Mouse (Mus musculus) adrenal gland, postnatal 36 days (tissue): ENCODE data around the gene Abhd2. TPM values are rescaled to one million over a fixed set of nuclear protein-coding genes. Genes with fewer than 3 reads are reported as not detected.

Experiments used
- DNase-seq, 2 experiments: peaks; one replicate each; pipeline ENCODE4 v3.0.0; 2021; ENCODE audit warnings: mixed read lengths in 1 of 2
- long read RNA-seq, 2 experiments: library from polyadenylated mRNA; stranded (forward); transcript quantifications; one replicate each; pipeline ENCODE4 v2.0.0; 2021; ENCODE audit warnings: borderline sequencing depth in 2 of 2
- total RNA-seq, 2 experiments: library from RNA; stranded (reverse); gene quantifications; 2 replicates each; pipeline ENCODE4 v1.2.3; 2021

Abhd2 gene
- 1,000 to 10,000 TPM; 1,294 to 1,382 TPM for total RNA-seq
- long read RNA-seq, experiment 1, full-length matches to known transcripts = 37 of 101 reads
- long read RNA-seq, experiment 1, partial matches to known transcripts = 12 of 101 reads
- long read RNA-seq, experiment 1, other reads (novel, unspliced or antisense) = 52 of 101 reads
- long read RNA-seq, experiment 2, full-length matches to known transcripts = 33 of 52 reads
- long read RNA-seq, experiment 2, partial matches to known transcripts = 6 of 52 reads
- long read RNA-seq, experiment 2, other reads (novel, unspliced or antisense) = 13 of 52 reads

DNA sequence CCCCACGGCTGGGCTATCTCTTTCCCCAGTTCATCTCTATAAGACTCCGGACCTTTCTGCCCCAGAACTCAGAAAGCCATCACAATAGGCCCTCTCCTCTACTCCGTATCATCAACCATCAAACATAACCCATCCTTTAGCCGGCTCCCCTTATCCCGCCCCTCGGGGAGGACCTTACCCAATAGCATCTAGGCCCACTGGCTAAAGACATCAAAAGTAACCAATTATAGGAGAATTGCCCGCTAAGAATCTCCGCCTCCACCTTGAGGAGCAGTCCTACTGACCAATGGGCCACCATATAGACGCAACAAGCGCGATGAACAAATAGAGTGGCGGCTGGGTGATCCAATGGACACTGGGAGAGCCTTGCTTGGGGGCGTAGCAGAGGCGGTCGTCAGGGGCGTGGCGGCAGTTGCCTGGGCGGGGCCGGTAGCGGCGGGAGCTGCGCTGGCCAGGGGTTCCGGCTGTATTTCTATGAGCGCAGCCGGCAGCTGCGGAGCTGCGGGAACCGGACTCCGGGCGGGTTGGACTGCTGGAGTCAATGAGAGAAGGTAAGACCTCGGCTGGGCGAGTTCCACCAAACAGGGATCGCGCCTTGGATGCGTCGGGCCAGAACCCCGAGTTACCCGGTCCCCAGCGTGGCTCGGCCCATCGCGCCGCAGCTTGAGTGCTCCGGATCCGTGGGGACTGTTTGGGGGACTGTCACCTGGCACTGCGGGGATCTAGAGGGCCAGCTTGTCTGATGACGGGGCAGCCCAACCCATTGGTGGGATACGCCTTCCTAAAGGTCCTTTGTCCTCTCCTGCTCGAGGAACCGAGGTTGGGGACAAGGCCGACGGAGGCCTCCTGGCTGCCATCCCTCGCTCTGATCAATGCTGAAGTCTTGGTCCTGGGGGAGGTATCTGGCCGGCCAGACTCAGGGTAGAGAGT is at the start of gene Abhd2:
TSS of gene Abhd2 (plus strand) at position 411 of the 930 bp plus-strand sequence.
- peak; percentile 100 for DNase-seq

- DNase-seq = no peak
These were observed 47.5 kb upstream of the Abhd2 start for GRCm38 (mm10) chr7:79225477-79225876.

GRCm38 (mm10) chr7:79226172-79226571 is 46.8 kb upstream of the Abhd2 start:
- no peak for DNase-seq

DNA sequence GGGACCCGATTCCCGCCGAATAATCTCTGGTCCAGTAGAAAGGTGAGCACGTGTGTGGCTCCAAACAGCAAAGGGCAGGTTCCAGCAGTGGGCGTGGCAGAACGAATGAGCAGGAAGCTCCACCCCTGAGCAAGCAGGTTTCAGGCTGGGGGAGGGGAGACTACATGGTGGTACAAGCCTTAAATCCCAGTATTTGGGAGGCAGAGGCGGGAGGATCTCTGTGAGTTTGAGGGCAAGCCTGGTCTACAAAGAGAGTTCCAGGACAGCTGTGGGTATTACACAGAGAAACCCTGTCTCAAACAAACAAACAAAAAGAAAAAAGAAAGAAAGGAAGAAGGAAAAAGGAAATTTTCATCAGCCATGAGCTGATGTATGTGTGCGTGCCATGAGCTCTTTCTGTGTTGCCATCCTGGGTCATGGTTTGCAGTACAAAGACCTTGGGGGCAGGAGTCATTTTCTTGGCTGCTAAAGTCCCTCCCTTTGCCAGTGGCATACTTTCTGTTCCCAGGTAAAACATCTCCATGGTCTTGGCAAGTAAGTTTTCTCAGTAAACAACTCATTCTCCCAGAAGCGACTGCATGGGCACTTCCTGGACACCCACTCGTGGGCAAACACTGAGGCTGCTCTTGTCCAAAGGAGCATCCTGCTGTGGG is 46.0 kb upstream of the Abhd2 start:
- DNase-seq = no peak

GRCm38 (mm10) chr7:79228471-79228870 is 44.5 kb upstream of the Abhd2 start:
- peak; percentile 88 to 91 for DNase-seq

- DNase-seq = no peak
These were observed 41.4 kb upstream of the Abhd2 start for GRCm38 (mm10) chr7:79231577-79231976.

- no peak for DNase-seq
These were observed 41.0 kb upstream of the Abhd2 start for GRCm38 (mm10) chr7:79232048-79232447.

DNA sequence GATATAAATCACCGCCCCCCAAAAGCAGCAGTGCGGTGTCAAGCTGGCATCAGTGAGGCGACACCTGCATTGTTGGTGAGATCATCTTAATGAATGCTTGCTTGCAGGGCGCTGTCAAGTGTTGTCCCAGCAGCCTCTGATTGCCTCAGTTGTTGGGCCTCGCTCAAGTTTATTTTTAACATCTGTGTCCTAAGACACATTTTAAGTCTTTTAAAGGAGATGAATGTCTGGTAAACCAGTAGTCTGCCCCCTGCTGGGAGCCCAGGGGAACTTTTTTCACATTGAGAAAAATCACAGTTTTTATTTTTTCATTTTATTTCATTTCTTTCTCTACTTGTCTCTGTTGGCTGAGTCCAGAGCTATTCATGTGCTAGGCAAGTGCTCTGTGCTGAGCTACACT is 34.3 kb upstream of the Abhd2 start:
- DNase-seq = peak in 1 of 2 experiments; percentile 41

GRCm38 (mm10) chr7:79241931-79242625 is 30.9 kb upstream of the Abhd2 start:
- no peak for DNase-seq

DNA sequence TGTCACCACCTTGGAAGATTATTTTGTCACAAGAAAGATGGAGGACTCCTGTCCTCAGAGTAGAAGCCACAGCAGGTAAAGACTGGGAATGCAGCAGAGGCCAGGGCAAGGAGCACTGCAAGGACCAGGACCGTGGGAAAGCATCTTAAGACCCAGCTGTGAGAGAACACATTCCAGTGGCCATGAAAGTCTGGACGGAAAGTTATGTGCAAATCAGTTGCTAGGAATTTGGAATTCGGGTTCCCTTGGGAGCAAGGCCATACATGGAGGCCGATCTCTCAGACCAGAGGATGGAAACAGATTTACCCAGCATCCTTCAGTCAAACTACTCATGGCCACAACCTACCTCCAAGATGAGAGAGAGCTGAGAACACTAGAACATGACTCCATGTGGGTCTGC is 29.8 kb upstream of the Abhd2 start:
- no peak for DNase-seq

- peak; percentile 81 to 89 for DNase-seq
These were observed 26.8 kb upstream of the Abhd2 start for GRCm38 (mm10) chr7:79246039-79246670.

DNA sequence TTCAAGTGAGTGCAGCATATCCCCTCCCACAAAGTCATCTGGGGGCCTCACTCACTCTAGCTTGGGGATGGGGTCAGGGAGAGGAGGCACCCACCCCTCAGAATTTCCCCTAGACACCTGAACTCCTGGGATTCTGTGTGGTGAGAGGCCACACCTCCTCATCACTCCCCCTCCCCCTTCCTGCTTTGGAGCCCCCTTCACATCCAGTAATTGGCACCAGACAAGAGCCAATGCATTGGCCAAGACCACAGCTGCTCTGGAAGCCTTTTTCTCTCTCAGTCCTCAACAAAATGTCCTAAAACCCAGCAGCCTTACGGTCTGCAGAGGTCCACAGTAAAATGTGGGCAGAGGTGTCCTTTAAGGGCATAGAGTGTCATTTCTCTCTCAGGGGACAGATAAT is 25.6 kb upstream of the Abhd2 start:
- no peak for DNase-seq

- peak; percentile 60 to 62 for DNase-seq
These were observed 25.1 kb upstream of the Abhd2 start for GRCm38 (mm10) chr7:79247881-79248389.

DNA sequence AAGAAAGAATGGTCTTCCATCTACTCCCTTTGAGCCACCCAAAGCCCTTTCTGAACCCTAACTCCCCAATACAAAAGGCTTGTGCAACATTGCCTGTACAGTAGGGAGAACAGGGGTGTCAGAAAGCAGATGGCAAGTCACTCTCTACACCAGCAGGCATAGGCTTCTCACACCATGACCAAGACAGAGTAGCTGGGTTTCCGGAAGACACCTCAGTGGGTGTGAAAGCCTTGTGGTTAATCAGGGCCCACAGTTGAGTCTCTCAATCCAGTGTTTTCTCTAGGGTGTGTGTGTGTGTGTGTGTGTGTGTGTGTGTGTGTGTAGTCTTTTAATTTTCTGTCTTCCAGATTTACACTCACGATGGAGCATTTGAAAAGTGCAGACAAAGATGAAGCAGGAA is 23.4 kb upstream of the Abhd2 start:
- DNase-seq = no peak

DNA sequence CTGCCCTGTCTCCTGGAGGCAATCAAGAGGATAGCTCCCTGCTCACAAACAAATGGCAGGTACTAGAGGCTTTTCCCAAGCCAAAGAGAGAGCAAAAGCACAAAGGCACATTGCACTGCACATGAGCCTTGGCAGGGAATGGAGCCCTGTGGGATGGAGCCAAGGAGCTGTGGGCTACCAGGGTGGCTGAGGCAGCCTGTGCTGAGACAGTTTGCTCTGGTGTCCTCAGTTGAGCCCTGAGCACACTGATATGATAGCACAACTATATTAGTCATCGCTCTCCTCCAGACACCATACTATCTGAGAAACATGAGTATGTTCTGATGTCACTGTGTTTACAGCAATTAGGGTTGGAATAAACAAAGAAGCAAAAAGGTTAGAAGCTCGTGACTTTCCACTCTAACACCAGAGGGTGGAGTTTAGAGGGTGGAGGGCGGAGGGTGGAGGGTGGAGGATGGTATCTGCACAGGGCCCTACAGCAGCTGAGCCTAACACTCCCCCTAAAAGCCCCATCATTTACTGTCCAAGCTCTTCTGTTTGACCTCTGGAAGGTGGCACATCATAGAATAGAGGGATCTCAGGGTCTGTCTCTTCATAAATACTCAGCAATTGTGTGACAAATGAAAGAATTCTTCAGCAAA is 18.6 kb upstream of the Abhd2 start:
- peak; percentile 60 to 66 for DNase-seq

DNA sequence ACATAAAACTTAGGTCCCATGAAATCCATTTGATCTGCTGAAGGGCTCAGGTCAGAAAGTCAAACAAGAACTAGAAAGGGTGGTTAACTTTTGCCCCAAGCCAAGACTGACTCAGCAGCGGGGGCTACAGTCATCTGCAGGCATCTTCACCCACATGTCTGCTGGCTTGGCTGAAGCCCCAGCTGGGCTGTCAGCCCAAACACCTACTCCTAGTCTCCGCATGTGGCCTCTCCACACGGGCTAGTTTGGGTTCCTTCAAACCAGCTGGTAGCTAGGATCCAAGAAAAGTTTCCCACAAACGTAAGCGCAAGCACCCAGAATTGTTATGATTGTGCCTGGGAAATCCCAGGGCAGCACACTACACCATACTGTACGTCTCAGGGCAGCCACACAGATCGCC is 17.6 kb upstream of the Abhd2 start:
- no peak for DNase-seq

- DNase-seq = no peak
These were observed 17.2 kb upstream of the Abhd2 start for GRCm38 (mm10) chr7:79255752-79256151.

GRCm38 (mm10) chr7:79256716-79257115 is 16.3 kb upstream of the Abhd2 start:
- no peak for DNase-seq

DNA sequence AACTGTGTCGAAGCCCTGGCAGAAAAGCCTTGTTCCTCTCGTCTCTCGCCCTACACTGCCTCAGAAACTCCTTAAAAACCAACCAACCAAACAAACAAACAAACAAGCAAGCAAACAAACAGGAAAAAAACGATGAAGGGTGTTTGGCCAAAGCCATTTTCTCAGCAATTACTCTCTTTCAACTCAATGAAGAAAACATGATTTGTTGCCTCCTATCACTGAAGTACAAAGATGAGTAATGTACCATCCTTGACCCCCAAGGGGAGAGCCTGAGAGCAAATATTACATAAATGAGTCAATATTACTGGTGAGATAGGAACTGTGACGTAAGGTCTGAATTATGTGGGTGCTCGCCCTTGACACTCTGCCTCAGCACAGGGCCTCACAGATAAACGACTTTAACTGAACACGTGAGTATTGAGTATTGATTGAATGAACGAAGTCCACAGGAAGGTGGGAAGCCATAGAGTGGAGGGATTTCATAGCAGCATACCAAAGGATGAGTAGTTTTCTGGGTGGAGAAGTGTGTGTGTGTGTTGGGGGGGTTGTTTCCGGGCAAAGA is 13.9 kb upstream of the Abhd2 start:
- peak; percentile 65 to 66 for DNase-seq

GRCm38 (mm10) chr7:79262478-79262877 is 10.5 kb upstream of the Abhd2 start:
- peak; percentile 67 to 71 for DNase-seq

- DNase-seq = no peak
These were observed 9.2 kb upstream of the Abhd2 start for GRCm38 (mm10) chr7:79263776-79264175.
